Mouse (Mus musculus): ENCODE results near the gene Anapc15-ps. TPM values are rescaled to one million over a fixed set of nuclear protein-coding genes. Genes with fewer than 3 reads are reported as not detected.

The Anapc15-ps gene
- polyA plus RNA-seq, 1 experiment = not detected

DNA sequence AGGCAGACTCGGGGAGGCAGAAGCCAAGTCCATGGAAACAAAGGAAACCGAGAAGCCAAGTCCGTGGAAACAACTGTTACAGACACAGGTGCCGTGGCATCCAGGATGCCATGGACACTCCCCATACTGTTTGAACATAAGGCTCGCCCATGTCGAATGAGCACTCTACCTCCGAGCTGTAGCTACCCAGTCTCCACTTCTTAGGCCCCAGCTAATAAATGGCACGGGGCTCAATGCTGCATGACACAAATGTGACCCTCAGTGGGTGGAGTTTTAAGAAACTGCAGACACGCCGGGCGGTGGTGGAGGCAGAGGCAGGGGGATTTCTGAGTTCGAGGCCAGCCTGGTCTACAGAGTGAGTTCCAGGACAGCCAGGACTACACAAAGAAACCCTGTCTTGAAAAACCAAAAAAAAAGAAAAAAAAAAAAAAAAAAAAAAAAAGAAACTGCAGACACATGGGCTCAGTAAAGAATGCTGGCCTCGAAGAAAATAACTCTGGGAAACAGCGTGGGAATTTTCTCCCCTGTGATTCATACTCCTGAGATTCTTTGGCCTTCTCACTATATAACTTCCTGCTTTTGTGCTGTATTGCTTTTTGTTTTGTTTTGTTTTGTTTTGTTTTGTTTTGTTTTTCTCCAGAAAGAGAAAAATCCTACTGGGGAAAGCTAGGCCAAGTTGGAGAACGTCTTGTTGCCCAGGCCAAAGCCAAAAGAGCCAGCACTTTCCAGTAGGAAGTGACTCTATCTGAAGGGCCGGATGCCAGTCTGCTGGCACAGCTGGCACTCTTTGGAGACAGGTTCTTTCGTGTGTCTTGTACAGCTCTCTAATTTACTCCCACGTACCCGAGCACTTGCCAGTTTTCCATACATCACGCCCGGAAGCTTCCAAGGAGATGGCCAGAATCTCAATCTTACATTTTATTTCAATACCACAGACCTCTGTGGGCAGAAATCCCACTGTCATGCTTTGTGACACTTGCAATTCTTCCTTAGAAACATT, 2.2 kb downstream of the Anapc15-ps start:
- Histone ChIP-seq H3K27me3 (ENCODE audit: control insufficient read depth, insufficient read depth, low read length) (no peaks in the 10 kb centered on the region), H3K4me3 (ENCODE audit: extremely low read depth, insufficient read depth, insufficient read length) (no peak overlapping the region), H3K36me3 (ENCODE audit: control insufficient read depth, insufficient read depth, low read length) (no peaks in the 10 kb centered on the region), H3K27ac (ENCODE audit: insufficient read depth, low read length) (no peak overlapping the region), H3K4me1 (ENCODE audit: control insufficient read depth, insufficient read depth, insufficient read length) (no peaks in the 10 kb centered on the region)
- DNase-seq (ENCODE audit: low read depth in 1 of 2, low spot score in 2 of 2) = no peak
- WGBS = 91% methylated on average over 21 of the region's 21 CpGs
- TF ChIP-seq POLR2A (IDR thresholded peaks at IDR 0.05; ENCODE audit: low read depth, low read length) = no peak
- no peak for TF ChIP-seq CTCF (IDR thresholded peaks at IDR 0.05; ENCODE audit: extremely low read depth, insufficient read depth, insufficient read length, insufficient replicate concordance)

DNA sequence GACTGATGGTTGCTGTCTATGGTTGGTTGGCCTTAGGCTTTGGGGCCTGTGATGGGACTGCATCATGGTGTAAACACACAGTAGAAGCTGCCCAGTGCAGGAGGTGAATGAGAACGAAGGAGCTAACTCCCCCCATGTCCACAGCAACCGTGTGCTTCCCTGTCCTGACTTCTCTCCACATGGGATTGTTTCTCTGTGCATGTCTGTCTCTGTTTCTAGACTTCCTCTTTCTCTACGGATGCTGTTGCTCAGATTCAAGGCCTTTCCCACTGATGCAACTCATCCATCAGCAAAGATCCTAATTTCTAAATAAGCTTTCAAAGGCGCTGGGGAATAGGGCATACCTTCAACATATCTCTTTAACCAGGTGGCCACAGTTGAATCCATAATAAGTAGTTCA, 3.4 kb downstream of the Anapc15-ps start:
- TF ChIP-seq CTCF (IDR thresholded peaks at IDR 0.05; ENCODE audit: extremely low read depth, insufficient read depth, insufficient read length, insufficient replicate concordance) (no peak), POLR2A (IDR thresholded peaks at IDR 0.05; ENCODE audit: low read depth, low read length) (no peak)
- Histone ChIP-seq H3K36me3 (ENCODE audit: control insufficient read depth, insufficient read depth, low read length) (no peaks in the 10 kb centered on the region), H3K27me3 (ENCODE audit: control insufficient read depth, insufficient read depth, low read length) (no peaks in the 10 kb centered on the region), H3K27ac (ENCODE audit: insufficient read depth, low read length) (no peak overlapping the region), H3K4me3 (ENCODE audit: extremely low read depth, insufficient read depth, insufficient read length) (no peak overlapping the region), H3K4me1 (ENCODE audit: control insufficient read depth, insufficient read depth, insufficient read length) (no peaks in the 10 kb centered on the region)
- no peak for DNase-seq (ENCODE audit: low read depth in 1 of 2, low spot score in 2 of 2)
- 62% methylated on average over 4 of the region's 4 CpGs for WGBS

DNA sequence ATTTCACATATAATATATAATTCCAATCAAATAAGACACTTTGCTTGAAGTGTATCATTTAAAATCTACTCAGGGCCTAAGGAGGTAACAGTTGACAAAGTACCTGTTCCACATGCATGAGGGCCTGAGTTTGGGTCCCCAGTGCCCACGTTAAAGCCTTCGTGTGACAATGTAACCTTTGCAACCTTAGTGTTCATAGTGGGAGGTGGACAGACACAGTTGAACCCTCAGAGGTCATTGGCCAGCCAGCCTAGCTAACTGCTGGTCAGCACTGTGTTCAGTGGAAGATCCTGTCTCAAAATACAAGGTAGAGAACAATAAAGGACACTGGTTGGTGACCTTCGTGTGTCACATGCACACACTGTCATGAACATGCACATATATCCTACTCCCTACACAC, 4.2 kb downstream of the Anapc15-ps start:
- TF ChIP-seq POLR2A (IDR thresholded peaks at IDR 0.05; ENCODE audit: low read depth, low read length) = no peak
- no peak for TF ChIP-seq CTCF (IDR thresholded peaks at IDR 0.05; ENCODE audit: extremely low read depth, insufficient read depth, insufficient read length, insufficient replicate concordance)
- H3K36me3 ChIP-seq (ENCODE audit: control insufficient read depth, insufficient read depth, low read length) = no peaks in the 10 kb centered on the region
- no peak for DNase-seq (ENCODE audit: low read depth in 1 of 2, low spot score in 2 of 2)
- H3K4me1 ChIP-seq (ENCODE audit: control insufficient read depth, insufficient read depth, insufficient read length) = no peaks in the 10 kb centered on the region
- WGBS = 94% methylated on average over 3 of the region's 3 CpGs
- no peak overlapping the region for H3K27ac ChIP-seq (ENCODE audit: insufficient read depth, low read length)
- H3K4me3 ChIP-seq (ENCODE audit: extremely low read depth, insufficient read depth, insufficient read length) = no peak overlapping the region
- H3K27me3 ChIP-seq (ENCODE audit: control insufficient read depth, insufficient read depth, low read length) = no peaks in the 10 kb centered on the region

DNA sequence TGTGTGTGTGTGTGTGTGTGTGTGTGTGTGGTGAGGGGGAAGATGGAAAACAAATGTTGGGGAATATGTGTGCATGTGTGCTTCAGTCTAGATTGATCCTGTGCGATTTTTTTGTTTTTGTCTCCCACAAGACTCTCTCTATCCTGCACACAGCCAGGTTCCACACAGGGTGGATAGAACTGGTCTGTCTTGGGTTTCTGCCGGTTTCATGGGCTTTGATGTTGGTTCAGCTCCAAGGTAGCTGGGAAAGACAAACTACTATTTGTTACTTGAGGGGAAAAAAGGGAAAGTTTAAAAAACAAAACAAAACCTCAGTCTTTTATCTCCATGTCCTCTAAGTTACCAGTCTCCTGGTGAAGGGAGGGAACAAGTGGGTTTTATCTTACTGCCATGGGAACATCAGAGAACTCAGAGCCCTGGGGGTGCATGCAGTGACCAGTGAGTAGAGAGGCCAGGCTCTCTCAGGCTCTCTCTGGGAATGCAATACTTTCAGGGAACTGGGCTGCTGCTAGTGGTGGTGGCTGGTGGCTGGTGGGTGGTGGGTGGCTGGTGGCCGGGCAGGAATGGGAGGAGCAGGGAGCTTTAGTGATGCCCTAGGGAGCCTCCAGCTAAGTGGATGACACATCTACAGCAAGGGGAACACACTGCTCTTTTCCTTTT, 5.8 kb downstream of the Anapc15-ps start:
- WGBS = 89% methylated on average over 3 of the region's 3 CpGs
- Histone ChIP-seq H3K4me3 (ENCODE audit: extremely low read depth, insufficient read depth, insufficient read length) (no peak overlapping the region), H3K27ac (ENCODE audit: insufficient read depth, low read length) (no peak overlapping the region), H3K4me1 (ENCODE audit: control insufficient read depth, insufficient read depth, insufficient read length) (no peaks in the 10 kb centered on the region), H3K27me3 (ENCODE audit: control insufficient read depth, insufficient read depth, low read length) (no peaks in the 10 kb centered on the region), H3K36me3 (ENCODE audit: control insufficient read depth, insufficient read depth, low read length) (no peaks in the 10 kb centered on the region)
- TF ChIP-seq CTCF (IDR thresholded peaks at IDR 0.05; ENCODE audit: extremely low read depth, insufficient read depth, insufficient read length, insufficient replicate concordance) (no peak), POLR2A (IDR thresholded peaks at IDR 0.05; ENCODE audit: low read depth, low read length) (no peak)
- no peak for DNase-seq (ENCODE audit: low read depth in 1 of 2, low spot score in 2 of 2)

DNA sequence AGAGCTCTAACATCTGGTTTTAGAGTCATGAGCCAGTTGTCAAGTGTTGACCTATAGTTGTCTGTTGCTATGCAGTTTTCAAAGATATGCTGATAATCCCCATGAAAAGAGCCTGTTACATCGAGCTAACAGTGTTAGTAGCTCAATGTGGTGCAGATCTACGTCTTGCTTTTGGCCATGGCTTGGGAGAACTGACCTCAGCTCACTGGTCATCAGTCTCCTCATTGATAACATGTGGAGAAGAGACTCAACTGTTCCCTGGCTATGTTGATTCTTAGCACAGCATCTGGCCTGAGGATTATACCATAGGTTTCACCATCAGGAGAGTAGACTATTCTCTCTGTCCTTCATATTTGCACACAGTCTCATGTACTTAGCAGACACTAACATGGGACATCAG, 6.5 kb downstream of the Anapc15-ps start:
- no peak for TF ChIP-seq CTCF (IDR thresholded peaks at IDR 0.05; ENCODE audit: extremely low read depth, insufficient read depth, insufficient read length, insufficient replicate concordance)
- no peak for TF ChIP-seq POLR2A (IDR thresholded peaks at IDR 0.05; ENCODE audit: low read depth, low read length)
- DNase-seq (ENCODE audit: low read depth in 1 of 2, low spot score in 2 of 2) = no peak
- 89% methylated on average over 2 of the region's 2 CpGs for WGBS
- Histone ChIP-seq H3K36me3 (ENCODE audit: control insufficient read depth, insufficient read depth, low read length) (no peaks in the 10 kb centered on the region), H3K27me3 (ENCODE audit: control insufficient read depth, insufficient read depth, low read length) (no peaks in the 10 kb centered on the region), H3K27ac (ENCODE audit: insufficient read depth, low read length) (no peak overlapping the region), H3K4me3 (ENCODE audit: extremely low read depth, insufficient read depth, insufficient read length) (no peak overlapping the region), H3K4me1 (ENCODE audit: control insufficient read depth, insufficient read depth, insufficient read length) (no peaks in the 10 kb centered on the region)

DNA sequence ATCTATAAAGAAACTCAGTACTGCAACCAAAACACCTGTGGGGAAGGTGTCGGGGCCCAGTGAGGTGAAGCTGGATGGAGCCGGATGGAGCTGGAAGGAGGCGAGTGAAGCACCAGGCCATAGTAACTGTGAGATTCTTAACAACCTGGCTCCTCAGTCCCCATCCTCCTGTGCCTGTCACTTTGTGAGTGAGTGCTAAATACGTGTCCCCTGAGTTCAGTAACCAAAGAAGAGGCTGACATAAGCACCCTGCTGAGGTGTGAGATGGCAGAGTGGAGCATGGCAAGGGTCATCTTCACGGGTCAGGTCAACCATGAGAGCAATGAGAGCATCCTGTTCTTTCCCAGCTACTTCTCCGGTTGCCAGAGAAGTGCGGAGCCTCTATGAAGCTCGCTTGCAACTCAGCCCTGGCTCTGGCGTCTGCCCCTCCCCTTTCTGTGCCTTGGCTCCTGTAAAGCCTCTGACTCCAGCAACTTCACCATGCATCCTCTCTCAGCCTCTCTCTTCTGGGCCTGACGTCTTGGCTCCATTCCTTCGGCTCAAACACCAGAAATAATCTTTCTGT, 7.7 kb downstream of the Anapc15-ps start:
- Histone ChIP-seq H3K36me3 (ENCODE audit: control insufficient read depth, insufficient read depth, low read length) (no peaks in the 10 kb centered on the region), H3K27me3 (ENCODE audit: control insufficient read depth, insufficient read depth, low read length) (no peaks in the 10 kb centered on the region), H3K27ac (ENCODE audit: insufficient read depth, low read length) (no peak overlapping the region), H3K4me3 (ENCODE audit: extremely low read depth, insufficient read depth, insufficient read length) (no peak overlapping the region), H3K4me1 (ENCODE audit: control insufficient read depth, insufficient read depth, insufficient read length) (no peaks in the 10 kb centered on the region)
- DNase-seq (ENCODE audit: low read depth in 1 of 2, low spot score in 2 of 2) = no peak
- TF ChIP-seq CTCF (IDR thresholded peaks at IDR 0.05; ENCODE audit: extremely low read depth, insufficient read depth, insufficient read length, insufficient replicate concordance) (no peak), POLR2A (IDR thresholded peaks at IDR 0.05; ENCODE audit: low read depth, low read length) (no peak)
- WGBS = 81% methylated on average over 11 of the region's 11 CpGs

Data from spleen, adult 2 months (tissue).